Mouse (Mus musculus) intestine, embryonic 14.5 days (tissue): ENCODE measurements at regions not wholly inside any gene's neighbourhood (a gene's known extent, or its start where the extent isn't known, plus 50 kb on each side); places are given as distances from the start of the nearest gene placed in this dataset.

Experiments
- ATAC-seq: fragments of 200-750 bp; cut with Nextera tagmentation; replicated peaks from 2 replicates; pipeline ENCODE4 v1.8.0; 2017; ENCODE audit warnings: low read depth, moderate number of reproducible peaks, moderate TSS enrichment, moderate library complexity; ENCODE audit not compliant: low FRiP score, low TSS enrichment
- DNase-seq: peaks from one replicate; pipeline ENCODE4 v3.0.0-alpha.2; 2018; ENCODE audit warnings: low spot score
- H3K27ac ChIP-seq: fragments of 300-500 bp; sonication (generic); 2 replicates; pipeline ENCODE4 v1.5.1; 2014; ENCODE audit warnings: low read depth, mild to moderate bottlenecking, control low read depth
- H3K27me3 ChIP-seq: fragments of 300-500 bp; sonication (generic); replicated peaks from 2 replicates; pipeline ENCODE4 v1.6.1; 2014; ENCODE audit warnings: low read length, control low read depth; ENCODE audit not compliant: control insufficient read depth, insufficient read depth
- H3K36me3 ChIP-seq: fragments of 300-500 bp; sonication (generic); 2 replicates; pipeline ENCODE4 v1.6.1; 2014; ENCODE audit warnings: low read length, control low read depth; ENCODE audit not compliant: control insufficient read depth, insufficient read depth
- H3K4me1 ChIP-seq: fragments of 300-500 bp; sonication (generic); replicated peaks from 2 replicates; pipeline ENCODE4 v1.6.1; 2014; ENCODE audit warnings: low read length, control low read depth, mixed read lengths; ENCODE audit not compliant: control insufficient read depth, insufficient read depth
- H3K4me2 ChIP-seq: fragments of 300-500 bp; sonication (generic); 2 replicates; pipeline ENCODE4 v1.6.1; 2014; ENCODE audit warnings: low read length
- H3K4me3 ChIP-seq: fragments of 300-500 bp; sonication (generic); 2 replicates; pipeline ENCODE4 v1.5.1; 2014; ENCODE audit warnings: low read depth, low read length, control low read depth, mixed read lengths
- H3K9ac ChIP-seq: fragments of 300-500 bp; sonication (generic); 2 replicates; pipeline ENCODE4 v1.6.1; 2014; ENCODE audit warnings: mild to moderate bottlenecking, low read length
- H3K9me3 ChIP-seq: fragments of 300-500 bp; sonication (generic); 2 replicates; pipeline ENCODE4 v1.6.1; 2016; ENCODE audit warnings: low read length, control low read depth; ENCODE audit not compliant: control insufficient read depth
- WGBS: fragments of 180-500 bp; shearing (Covaris S2); extraction: QIAGEN DNeasy Blood & Tissue Kit; methylation state at CpG from one replicate; pipeline ENCODE4 v1.1.7; 2014; 5-methylcytosine and 5-hydroxymethylcytosine counted together

DNA sequence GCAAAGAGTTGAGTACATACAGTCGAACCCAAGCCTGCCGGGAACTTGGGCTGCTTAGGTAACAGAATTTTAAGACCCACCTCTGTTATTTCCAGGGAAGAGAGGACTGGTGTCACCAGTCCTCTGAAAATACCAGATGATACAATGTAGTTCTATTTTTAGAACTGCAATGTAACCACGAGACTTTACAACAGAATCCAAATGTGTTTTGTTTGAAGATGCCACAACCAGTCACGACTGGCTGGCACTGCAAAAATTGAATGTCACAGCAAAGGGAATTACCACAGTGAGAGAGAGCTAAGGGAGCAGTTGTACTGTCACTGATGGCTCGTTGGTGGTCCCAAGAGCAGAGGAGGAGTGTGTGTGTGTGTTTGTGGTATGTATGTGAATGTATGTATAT, 112.6 kb upstream of the Zc3h12c start:
- Histone ChIP-seq H3K4me3 (no peak overlapping the region), H3K9ac (no peak overlapping the region), H3K36me3 (no peaks in the 10 kb centered on the region), H3K27me3 (no peaks in the 10 kb centered on the region), H3K27ac (no peak overlapping the region), H3K9me3 (no peaks in the 10 kb centered on the region), H3K4me1 (peaks cover 2% of the 10 kb centered on the region), H3K4me2 (no peak overlapping the region)
- DNase-seq (no peak), ATAC-seq (no peak)
- 64% methylated on average over 5 of the region's 5 CpGs for WGBS

DNA sequence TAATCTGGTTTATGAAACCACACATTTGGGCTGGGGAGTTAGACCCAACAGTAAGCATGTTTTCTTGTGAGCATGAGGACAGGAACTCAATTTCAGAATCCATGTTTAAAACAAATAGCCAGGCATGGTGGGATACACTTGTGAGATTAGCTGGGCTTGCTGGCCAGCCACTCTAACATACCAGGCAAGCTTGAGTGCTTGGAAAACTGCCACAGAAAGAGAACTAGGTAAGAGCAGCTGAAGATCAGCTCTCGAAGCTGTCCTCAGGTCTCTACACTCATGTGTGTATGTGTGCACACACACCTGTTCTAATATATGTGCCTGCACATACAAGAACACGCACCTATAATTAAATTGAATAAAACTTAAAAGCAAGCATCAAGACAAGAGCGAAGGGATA, 112.2 kb upstream of the Zc3h12c start:
- Histone ChIP-seq H3K4me1 (no peaks in the 10 kb centered on the region), H3K36me3 (no peaks in the 10 kb centered on the region), H3K9me3 (no peaks in the 10 kb centered on the region), H3K4me2 (no peak overlapping the region), H3K27me3 (no peaks in the 10 kb centered on the region), H3K27ac (no peak overlapping the region), H3K4me3 (no peak overlapping the region), H3K9ac (no peak overlapping the region)
- ATAC-seq (no peak), DNase-seq (no peak)
- WGBS, result 89% methylated on average over 3 of the region's 3 CpGs

DNA sequence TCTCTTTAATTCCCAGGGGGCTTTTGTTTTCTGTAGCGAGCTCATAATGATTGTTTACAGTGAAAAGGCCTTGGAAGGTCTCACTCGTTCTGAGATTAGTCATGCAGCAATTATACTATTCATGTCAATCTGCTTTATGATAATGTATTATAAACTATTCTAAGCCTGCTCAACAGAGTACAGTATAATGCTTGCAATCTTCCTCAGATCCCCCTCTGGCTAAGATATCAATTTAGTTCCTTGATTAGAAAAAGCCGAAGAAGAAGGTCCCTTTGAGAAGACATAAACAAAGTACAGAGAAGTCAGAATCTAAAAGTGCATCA, 110.3 kb upstream of the Zc3h12c start:
- H3K27ac ChIP-seq, result no peak overlapping the region
- no peak overlapping the region for H3K4me3 ChIP-seq
- H3K36me3 ChIP-seq, result no peaks in the 10 kb centered on the region
- no peak overlapping the region for H3K4me2 ChIP-seq
- DNase-seq (no peak), ATAC-seq (no peak)
- H3K9ac ChIP-seq, result no peak overlapping the region
- no peaks in the 10 kb centered on the region for H3K4me1 ChIP-seq
- no peaks in the 10 kb centered on the region for H3K27me3 ChIP-seq
- WGBS, result 39% methylated on average over 3 of the region's 3 CpGs
- H3K9me3 ChIP-seq, result no peaks in the 10 kb centered on the region

DNA sequence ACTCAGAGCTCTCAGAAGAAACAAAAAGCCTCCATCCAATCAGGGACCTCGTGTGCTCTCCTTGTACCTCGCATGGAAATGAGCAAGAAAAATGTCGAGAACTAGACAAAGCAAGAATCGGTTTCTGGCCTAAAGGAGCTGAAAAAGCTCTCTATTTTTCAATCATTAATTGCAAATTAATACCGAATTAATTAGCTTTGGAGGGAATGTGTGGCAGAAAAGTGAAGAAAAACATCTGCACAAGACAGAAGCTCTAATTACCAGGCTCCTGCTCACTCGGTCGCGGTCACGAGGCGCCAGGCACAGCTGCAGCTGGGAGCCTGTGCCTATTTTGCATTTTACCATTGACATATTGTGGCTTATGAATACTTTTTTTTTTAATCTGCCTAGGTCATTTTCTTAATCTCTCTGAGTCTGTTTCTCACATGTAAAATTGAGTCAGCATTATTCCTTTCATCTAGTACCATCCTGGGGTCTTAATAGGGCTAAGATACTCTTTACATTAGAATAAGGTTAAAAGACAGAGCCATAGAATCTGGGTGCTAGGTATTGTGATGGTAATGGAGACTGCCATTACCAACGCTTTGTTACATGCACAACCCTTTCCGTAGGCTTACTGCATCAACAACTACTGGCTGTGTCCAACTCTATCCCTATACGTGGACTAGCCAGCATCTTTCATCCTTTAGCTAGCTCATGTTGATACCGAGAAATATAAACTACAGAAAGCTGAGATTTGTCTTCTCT, 109.8 kb upstream of the Zc3h12c start:
- H3K9me3 ChIP-seq, result no peaks in the 10 kb centered on the region
- H3K27ac ChIP-seq, result no peak overlapping the region
- no peaks in the 10 kb centered on the region for H3K36me3 ChIP-seq
- H3K27me3 ChIP-seq, result no peaks in the 10 kb centered on the region
- no peak overlapping the region for H3K4me2 ChIP-seq
- H3K4me1 ChIP-seq, result no peaks in the 10 kb centered on the region
- H3K9ac ChIP-seq, result no peak overlapping the region
- no peak for ATAC-seq
- no peak for DNase-seq
- WGBS, result 47% methylated on average over 14 of the region's 14 CpGs
- H3K4me3 ChIP-seq, result no peak overlapping the region

DNA sequence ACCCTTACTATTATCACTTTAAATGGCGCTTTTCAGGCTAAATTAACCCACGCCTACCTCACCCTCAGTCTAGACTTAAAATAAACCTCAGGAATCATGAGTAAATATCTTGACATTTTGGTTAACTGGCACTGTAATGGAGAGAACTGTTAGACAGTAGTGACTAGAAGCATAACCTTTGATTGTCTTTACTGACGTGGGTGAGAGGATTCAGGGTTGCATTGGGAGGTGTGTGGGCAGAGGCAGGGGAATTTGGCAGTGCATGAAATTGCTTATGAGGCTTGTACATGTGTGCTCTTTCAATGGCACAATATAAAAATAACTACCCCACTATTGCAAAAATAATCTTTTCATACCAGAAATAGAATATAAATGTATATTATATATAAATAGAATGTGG, 105.6 kb upstream of the Zc3h12c start:
- Histone ChIP-seq H3K36me3 (no peaks in the 10 kb centered on the region), H3K4me2 (no peak overlapping the region), H3K27me3 (no peaks in the 10 kb centered on the region), H3K4me3 (no peak overlapping the region), H3K27ac (no peak overlapping the region), H3K4me1 (no peaks in the 10 kb centered on the region), H3K9me3 (no peaks in the 10 kb centered on the region), H3K9ac (no peak overlapping the region)
- DNase-seq (no peak), ATAC-seq (no peak)
- 73% methylated on average over 3 of the region's 3 CpGs for WGBS

DNA sequence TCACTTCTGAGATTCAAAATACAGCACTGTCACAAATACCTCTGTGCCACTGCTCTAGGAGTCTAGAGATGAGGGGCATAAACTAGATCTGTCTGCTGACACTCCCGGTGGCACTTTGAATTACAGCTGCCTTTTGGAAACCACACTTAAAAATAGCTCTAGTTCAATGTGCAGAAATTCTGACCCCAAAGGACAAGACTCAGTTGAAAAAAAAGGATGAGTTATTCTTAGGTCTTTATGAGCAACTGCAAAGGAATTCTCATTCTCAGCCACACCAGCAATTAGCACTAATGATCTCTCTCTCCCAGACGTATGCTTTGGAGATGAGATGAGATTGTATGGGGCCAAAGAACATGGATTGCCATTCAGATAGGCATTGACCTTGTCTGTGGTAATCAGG, 104.3 kb upstream of the Zc3h12c start:
- Histone ChIP-seq H3K9ac (no peak overlapping the region), H3K4me1 (no peaks in the 10 kb centered on the region), H3K27ac (no peak overlapping the region), H3K27me3 (no peaks in the 10 kb centered on the region), H3K4me3 (no peak overlapping the region), H3K4me2 (no peak overlapping the region), H3K36me3 (no peaks in the 10 kb centered on the region), H3K9me3 (no peaks in the 10 kb centered on the region)
- DNase-seq (no peak), ATAC-seq (no peak)
- WGBS, result 73% methylated on average over 2 of the region's 2 CpGs

DNA sequence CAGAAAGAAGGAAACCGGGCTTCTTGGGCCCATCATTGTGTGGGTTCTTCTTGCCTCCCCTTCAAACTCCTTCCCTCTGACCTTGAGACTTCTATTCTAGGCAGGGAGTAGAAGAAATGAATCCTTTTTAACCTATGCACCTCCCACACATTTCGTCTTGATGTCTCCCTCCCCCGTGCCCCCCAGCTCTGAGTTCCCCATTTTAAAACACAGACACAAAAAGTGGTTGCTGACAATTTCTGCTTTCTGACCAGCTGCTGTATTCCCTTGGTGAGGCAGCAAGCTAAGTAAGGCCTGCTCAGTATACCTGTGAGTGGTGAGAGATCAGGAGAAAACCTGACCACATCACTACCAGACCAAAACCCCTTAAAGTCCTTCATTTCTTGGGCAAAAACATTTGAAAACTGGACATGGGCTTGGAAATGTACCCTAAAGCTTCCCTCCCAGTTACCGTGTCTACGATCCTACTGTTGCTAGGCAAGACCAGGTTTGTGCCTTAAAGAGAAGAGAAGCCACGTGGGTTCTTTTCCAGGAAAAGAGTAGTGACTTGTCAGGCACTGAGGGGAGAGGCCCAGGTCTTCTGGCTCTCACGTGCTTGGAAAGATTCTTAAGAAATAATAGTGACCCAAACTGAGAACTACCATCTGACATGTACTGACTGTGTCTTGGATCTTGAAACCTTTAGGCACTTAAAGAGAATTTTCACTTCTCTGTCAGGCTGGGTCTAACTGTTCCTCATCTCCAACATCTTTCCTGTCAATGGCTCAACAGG, 103.2 kb upstream of the Zc3h12c start:
- H3K27ac ChIP-seq, result no peak overlapping the region
- H3K9me3 ChIP-seq, result no peaks in the 10 kb centered on the region
- no peak overlapping the region for H3K4me3 ChIP-seq
- no peak for ATAC-seq
- 90% methylated on average over 7 of the region's 7 CpGs for WGBS
- no peaks in the 10 kb centered on the region for H3K4me1 ChIP-seq
- no peak for DNase-seq
- no peak overlapping the region for H3K4me2 ChIP-seq
- H3K36me3 ChIP-seq, result no peaks in the 10 kb centered on the region
- no peaks in the 10 kb centered on the region for H3K27me3 ChIP-seq
- no peak overlapping the region for H3K9ac ChIP-seq

DNA sequence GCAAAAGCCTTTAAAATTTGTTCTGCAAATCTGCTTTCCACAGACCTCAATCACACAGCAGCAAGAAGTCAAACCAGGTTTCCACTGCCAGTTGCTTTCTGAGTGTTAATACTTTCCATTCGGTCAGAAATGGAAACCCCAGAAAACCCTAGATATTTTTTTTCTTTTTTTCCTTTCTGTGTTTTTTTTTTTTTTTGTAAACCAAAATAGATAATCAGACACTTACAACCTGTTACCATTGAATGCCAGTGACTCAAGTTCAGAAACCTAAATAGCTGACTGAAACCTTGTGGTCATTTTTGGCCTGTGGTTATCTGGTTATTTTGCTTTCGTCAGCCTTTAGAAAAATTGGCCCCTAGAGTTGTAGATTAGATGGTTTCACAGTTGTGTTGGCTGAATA, 93.2 kb upstream of the Zc3h12c start:
- WGBS, result 91% methylated on average over 2 of the region's 2 CpGs
- H3K27me3 ChIP-seq, result no peaks in the 10 kb centered on the region
- DNase-seq (no peak), ATAC-seq (no peak)
- H3K9me3 ChIP-seq, result no peaks in the 10 kb centered on the region
- no peak overlapping the region for H3K4me2 ChIP-seq
- H3K9ac ChIP-seq, result no peak overlapping the region
- no peak overlapping the region for H3K27ac ChIP-seq
- no peaks in the 10 kb centered on the region for H3K36me3 ChIP-seq
- H3K4me1 ChIP-seq, result no peaks in the 10 kb centered on the region
- no peak overlapping the region for H3K4me3 ChIP-seq

DNA sequence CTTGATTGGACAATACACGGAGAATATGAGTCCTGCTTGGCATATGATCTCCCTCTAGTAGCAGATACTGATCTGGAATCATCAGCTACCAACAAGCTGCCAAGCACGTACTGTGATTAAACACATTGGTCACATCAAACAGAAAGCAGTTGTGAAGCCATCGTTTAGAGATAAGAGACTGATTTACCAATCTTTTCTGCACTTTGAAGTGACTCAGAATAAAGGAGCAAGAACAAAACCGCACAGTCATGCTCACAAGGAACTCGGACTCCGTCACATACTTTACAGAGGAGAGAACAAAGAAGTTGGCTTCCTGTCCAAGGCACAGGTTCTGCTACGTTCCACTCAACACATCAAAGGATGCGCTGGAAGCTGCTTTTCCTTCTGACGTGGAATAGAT, 91.1 kb upstream of the Zc3h12c start:
- no peaks in the 10 kb centered on the region for H3K27me3 ChIP-seq
- DNase-seq, result no peak
- no peak overlapping the region for H3K4me2 ChIP-seq
- no peaks in the 10 kb centered on the region for H3K36me3 ChIP-seq
- no peak for ATAC-seq
- H3K4me1 ChIP-seq, result no peaks in the 10 kb centered on the region
- no peaks in the 10 kb centered on the region for H3K9me3 ChIP-seq
- H3K9ac ChIP-seq, result no peak overlapping the region
- H3K27ac ChIP-seq, result no peak overlapping the region
- no peak overlapping the region for H3K4me3 ChIP-seq
- WGBS, result 60% methylated on average over 9 of the region's 9 CpGs
